In genomic region chr2:178326750-178327465, GRCm38 (mm10) we compare ENCODE assay signal across 8 mouse cellular contexts.
DNase-seq lines count a peak whose midpoint lies in the region; ATAC-seq and TF ChIP-seq lines count a peak whose summit lies in the region.

No protein-coding gene starts in this region.

- peaks cover 26% of the 10 kb centered on the region for H3K4me1 ChIP-seq in heart, embryonic 10.5 days
- peaks cover 5 to 9% of the 10 kb centered on the region in 2 experiments for H3K4me1 ChIP-seq in CH12.LX (ENCODE audit: control insufficient read depth in 1 of 2, insufficient read depth in 2 of 2)
- peaks cover 25% of the 10 kb centered on the region for H3K4me1 ChIP-seq in forebrain, postnatal 0 days (ENCODE audit: insufficient read depth)
- peaks cover 10% of the 10 kb centered on the region for H3K4me1 ChIP-seq in limb, embryonic 15.5 days

- dilution Hi-C loops in CH12.LX (cut with MboI; ENCODE audit: extremely low pct_ligation_motif_present, extremely low pct_unique_long_range_greater_than_20kb, low sequenced_read_pairs), result no loop called here

- in situ Hi-C loops in CH12.LX (cut with MboI; ENCODE audit: low pct_ligation_motif_present, low pct_unique_long_range_greater_than_20kb, low sequenced_read_pairs), result no loop called here

- no peaks in the 10 kb centered on the region for H3K9me3 ChIP-seq in heart, embryonic 10.5 days
- no peaks in the 10 kb centered on the region for H3K9me3 ChIP-seq in CH12.LX (replicated peaks; ENCODE audit: low read length)
- no peaks in the 10 kb centered on the region for H3K9me3 ChIP-seq in forebrain, postnatal 0 days (ENCODE audit: low read length)
- no peaks in the 10 kb centered on the region for H3K9me3 ChIP-seq in limb, embryonic 15.5 days

- no peak for TF ChIP-seq RAD21 in CH12.LX (IDR thresholded peaks at IDR 0.05; ENCODE audit: low read depth, low read length)

- 0 out of 2 replicates have a peak, but pooled peaks cover 4% of the 10 kb centered on the region for H3K27me3 ChIP-seq in heart, embryonic 10.5 days (ENCODE audit: insufficient read depth, poor library complexity, severe bottlenecking)
- peaks cover 59% of the 10 kb centered on the region for H3K27me3 ChIP-seq in CH12.LX (replicated peaks)
- no peaks in the 10 kb centered on the region for H3K27me3 ChIP-seq in forebrain, postnatal 0 days (ENCODE audit: insufficient read depth, low read length)
- H3K27me3 ChIP-seq in limb, embryonic 15.5 days, result no peaks in the 10 kb centered on the region

- no peaks in the 10 kb centered on the region for H3K36me3 ChIP-seq in heart, embryonic 10.5 days
- H3K36me3 ChIP-seq in CH12.LX (replicated peaks in 1 of 2; ENCODE audit: control insufficient read depth in 1 of 2, insufficient read depth in 1 of 2, low read length in 1 of 2), result no peaks in the 10 kb centered on the region
- H3K36me3 ChIP-seq in forebrain, postnatal 0 days (ENCODE audit: insufficient read depth), result peaks cover 2% of the 10 kb centered on the region
- no peaks in the 10 kb centered on the region for H3K36me3 ChIP-seq in limb, embryonic 15.5 days

- H3K79me2 ChIP-seq in CH12.LX (replicated peaks; ENCODE audit: control insufficient read depth, extremely low read depth, insufficient read depth, poor library complexity, severe bottlenecking), result no peaks in the 10 kb centered on the region

- peak overlapping the region; percentile 53; the same call in 1 of the 2 replicates for H3K27ac ChIP-seq in heart, embryonic 10.5 days
- no peak overlapping the region for H3K27ac ChIP-seq in CH12.LX (ENCODE audit: insufficient read depth, low read depth)
- peak overlapping the region; percentile 86 for H3K27ac ChIP-seq in forebrain, postnatal 0 days (ENCODE audit: low read depth, low read length)
- no peak overlapping the region for H3K27ac ChIP-seq in limb, embryonic 15.5 days

- no peak for TF ChIP-seq EP300 in CH12.LX (IDR thresholded peaks at IDR 0.05; ENCODE audit: low read length)

- 28% methylated on average over 5 of the region's 5 CpGs for WGBS in heart, embryonic 10.5 days
- WGBS in forebrain, postnatal 0 days, result 8% methylated on average over 5 of the region's 5 CpGs
- WGBS in limb, embryonic 15.5 days, result 7% methylated on average over 5 of the region's 5 CpGs

- ATAC-seq in forebrain, postnatal 0 days, result peak; percentile 63
- ATAC-seq in limb, embryonic 15.5 days (ENCODE audit: insufficient number of reproducible peaks, low FRiP score, low TSS enrichment, low read depth), result 0 out of 2 replicates have a peak, but pooled peaks have one; percentile 36

- peak overlapping the region; percentile 47 for H3K4me2 ChIP-seq in CH12.LX (ENCODE audit: insufficient read depth, low read depth, poor library complexity, severe bottlenecking)
- peak overlapping the region; percentile 61 for H3K4me2 ChIP-seq in forebrain, postnatal 0 days (ENCODE audit: low read depth)
- no peak overlapping the region for H3K4me2 ChIP-seq in limb, embryonic 15.5 days

- no peak for DNase-seq in heart, embryonic 10.5 days (ENCODE audit: low spot score)
- no peak for DNase-seq in heart, postnatal 4 days
- no peak for DNase-seq in CH12.LX (ENCODE audit: extremely low read depth)
- DNase-seq in forebrain, postnatal 0 days, result no peak
- DNase-seq in urinary bladder, postnatal 14 days (ENCODE audit: low spot score), result no peak
- DNase-seq in urinary bladder, postnatal 25 days (ENCODE audit: low spot score), result no peak
- DNase-seq in T-cell, adult 2 months (ENCODE audit: low spot score), result no peak

- H3K4me3 ChIP-seq in heart, embryonic 10.5 days, result peak overlapping the region; percentile 39
- no peak overlapping the region for H3K4me3 ChIP-seq in CH12.LX (replicated peaks in 1 of 3; ENCODE audit: low read depth in 2 of 3, low read length in 2 of 3, poor library complexity in 1 of 3)
- H3K4me3 ChIP-seq in forebrain, postnatal 0 days (ENCODE audit: low read depth, low read length), result peak overlapping the region; percentile 38; the same call in 1 of the 2 replicates
- no peak overlapping the region for H3K4me3 ChIP-seq in limb, embryonic 15.5 days

- H3K9ac ChIP-seq in CH12.LX (ENCODE audit: insufficient read depth, low read depth), result no peak overlapping the region
- H3K9ac ChIP-seq in forebrain, postnatal 0 days, result peak overlapping the region; percentile 52
- H3K9ac ChIP-seq in limb, embryonic 15.5 days, result no peak overlapping the region

- no peak for TF ChIP-seq POLR2A in CH12.LX (IDR thresholded peaks at IDR 0.05; ENCODE audit: low read depth, low read length)

- TF ChIP-seq CTCF in CH12.LX (conservative IDR thresholded peaks at IDR 0.05 in 1 of 2, IDR thresholded peaks at IDR 0.05 in 1 of 2; ENCODE audit: low read depth in 2 of 2, low read length in 2 of 2), result no peak
- TF ChIP-seq CTCF in forebrain, postnatal 0 days (IDR thresholded peaks at IDR 0.05; ENCODE audit: low read depth), result no peak

TF ChIP-seq in CH12.LX, 34 proteins besides CTCF, POLR2A, EP300 and RAD21:
- TF ChIP-seq KAT2A (IDR thresholded peaks at IDR 0.05; ENCODE audit: insufficient replicate concordance, low read length), result no peak
- no peak for TF ChIP-seq RCOR1 (conservative IDR thresholded peaks at IDR 0.05; ENCODE audit: low read depth, low read length)
- TF ChIP-seq SIN3A (IDR thresholded peaks at IDR 0.05; ENCODE audit: low read length), result no peak
- no peak for TF ChIP-seq MEF2A (IDR thresholded peaks at IDR 0.05; ENCODE audit: borderline replicate concordance, low read depth, low read length)
- TF ChIP-seq MYC (IDR thresholded peaks at IDR 0.05; ENCODE audit: low read depth, low read length), result no peak
- no peak for TF ChIP-seq PAX5 (IDR thresholded peaks at IDR 0.05; ENCODE audit: low read length)
- TF ChIP-seq NELFE (IDR thresholded peaks at IDR 0.05; ENCODE audit: low read depth, low read length), result no peak
- no peak for TF ChIP-seq CHD1 (IDR thresholded peaks at IDR 0.05; ENCODE audit: low read depth, low read length)
- TF ChIP-seq ZKSCAN1 (IDR thresholded peaks at IDR 0.05; ENCODE audit: borderline replicate concordance, low read depth, low read length), result no peak
- no peak for TF ChIP-seq ZMIZ1 (IDR thresholded peaks at IDR 0.05; ENCODE audit: low read depth, low read length)
- TF ChIP-seq SMC3 (IDR thresholded peaks at IDR 0.05; ENCODE audit: low read depth, low read length), result no peak
- TF ChIP-seq JUND (conservative IDR thresholded peaks at IDR 0.05; ENCODE audit: low read depth, low read length), result no peak
- TF ChIP-seq TCF12 (IDR thresholded peaks at IDR 0.05; ENCODE audit: low read depth, low read length), result no peak
- TF ChIP-seq MAFK (IDR thresholded peaks at IDR 0.05; ENCODE audit: insufficient replicate concordance, low read length), result no peak
- no peak for TF ChIP-seq ELF1 (IDR thresholded peaks at IDR 0.05; ENCODE audit: low read depth, low read length)
TF ChIP-seq in CH12.LX: peak in this region for 0.

Comparison
In these comparisons a context has a peak if more than half of its experiments do, and no peak if none do; other contexts are left out.
1. H3K27ac ChIP-seq: peak in heart, embryonic 10.5 days (single experiment) and forebrain, postnatal 0 days (single experiment); none in CH12.LX (single experiment) and limb, embryonic 15.5 days (single experiment).
2. H3K4me3 ChIP-seq: peak in heart, embryonic 10.5 days (single experiment) and forebrain, postnatal 0 days (single experiment); none in CH12.LX (0 of 3) and limb, embryonic 15.5 days (single experiment).